Mouse (Mus musculus) heart, embryonic 16.5 days (tissue): ENCODE measurements around the gene Tas2r124. TPM values are rescaled to one million over a fixed set of nuclear protein-coding genes. Genes with fewer than 3 reads are reported as not detected.

Source experiments
- polyA plus RNA-seq: library from polyadenylated mRNA; unstranded; fragments of >200 nt; fragmentation: Nextera tagmentation; extraction: Ambion mirVana; gene quantifications from 2 replicates; pipeline ENCODE4 v1.2.1, GENCODE M21; 2015

Gene Tas2r124
- polyA plus RNA-seq, 1 experiment from 2014 or later, result not detected

Other genes with a start within 250 kb of the Tas2r124 start
- not detected in 2 replicates for gene Prh1, start 184.9 kb upstream of the Tas2r124 start, polyA plus RNA-seq
- not detected in 2 replicates for gene Prp2, start 158.8 kb upstream of the Tas2r124 start, polyA plus RNA-seq
- gene A630073D07Rik, start 103.2 kb upstream of the Tas2r124 start, polyA plus RNA-seq, result not detected in 2 replicates
- gene Tas2r120, start 97.8 kb upstream of the Tas2r124 start, polyA plus RNA-seq, result not detected in 2 replicates
- gene Tas2r121, start 53.7 kb upstream of the Tas2r124 start, polyA plus RNA-seq, result not detected in 2 replicates
- not detected in 2 replicates for gene Tas2r122, start 42.8 kb upstream of the Tas2r124 start, polyA plus RNA-seq
- not detected in 2 replicates for gene Tas2r115, start 16.7 kb upstream of the Tas2r124 start, polyA plus RNA-seq
- gene Tas2r102, start 7.4 kb downstream of the Tas2r124 start, polyA plus RNA-seq, result not detected in 2 replicates
- gene Tas2r136, start 23.4 kb downstream of the Tas2r124 start, polyA plus RNA-seq, result not detected in 2 replicates
- gene Tas2r117, start 48.1 kb downstream of the Tas2r124 start, polyA plus RNA-seq, result not detected in 2 replicates
- gene Tas2r123, start 92.4 kb downstream of the Tas2r124 start, polyA plus RNA-seq, result not detected in 2 replicates
- gene Tas2r116, start 100.7 kb downstream of the Tas2r124 start, polyA plus RNA-seq, result not detected in 2 replicates
- gene Tas2r110, start 113.3 kb downstream of the Tas2r124 start, polyA plus RNA-seq, result not detected in 2 replicates
- not detected in 2 replicates for gene Tas2r113, start 138.3 kb downstream of the Tas2r124 start, polyA plus RNA-seq
- not detected in 2 replicates for gene Tas2r125, start 154.9 kb downstream of the Tas2r124 start, polyA plus RNA-seq
- gene Tas2r129, start 196.4 kb downstream of the Tas2r124 start, polyA plus RNA-seq, result not detected in 2 replicates
- not detected in 2 replicates for gene Tas2r131, start 203.2 kb downstream of the Tas2r124 start, polyA plus RNA-seq
- not detected in 2 replicates for gene Tas2r109, start 226.2 kb downstream of the Tas2r124 start, polyA plus RNA-seq